Mouse (Mus musculus): ENCODE results near the gene H2-K1. TPM values are rescaled to one million over a fixed set of nuclear protein-coding genes. Genes with fewer than 3 reads are reported as not detected.

H2-K1 gene
- total and polyA plus RNA-seq, 3 experiments: 1,734 to 2,472 (median 1,753) TPM

- Histone ChIP-seq H3K4me3 (replicated peaks in 1 of 3; ENCODE audit: low read depth in 2 of 3, low read length in 2 of 3, poor library complexity in 1 of 3) (no peak overlapping the region), H3K9ac (ENCODE audit: insufficient read depth, low read depth) (no peak overlapping the region), H3K4me2 (ENCODE audit: insufficient read depth, low read depth, poor library complexity, severe bottlenecking) (no peak overlapping the region), H3K9me3 (replicated peaks; ENCODE audit: low read length) (no peaks in the 10 kb centered on the region), H3K79me2 (replicated peaks; ENCODE audit: control insufficient read depth, extremely low read depth, insufficient read depth, poor library complexity, severe bottlenecking) (peaks cover 7% of the 10 kb centered on the region), H3K27me3 (replicated peaks) (no peaks in the 10 kb centered on the region), H3K36me3 (replicated peaks in 1 of 2; ENCODE audit: control insufficient read depth in 1 of 2, insufficient read depth in 1 of 2, low read length in 1 of 2) (peaks cover 76 to 91% of the 10 kb centered on the region in 2 experiments), H3K4me1 (ENCODE audit: control insufficient read depth in 1 of 2, insufficient read depth in 2 of 2) (peaks cover 4 to 23% of the 10 kb centered on the region in 2 experiments; a peak in 2 of 4 replicates), H3K27ac (ENCODE audit: insufficient read depth, low read depth) (no peak overlapping the region)
- dilution Hi-C loops (cut with MboI; ENCODE audit: extremely low pct_ligation_motif_present, extremely low pct_unique_long_range_greater_than_20kb, low sequenced_read_pairs) (no loop called here), in situ Hi-C loops (cut with MboI; ENCODE audit: low pct_ligation_motif_present, low pct_unique_long_range_greater_than_20kb, low sequenced_read_pairs) (no loop called here)
- DNase-seq (ENCODE audit: extremely low read depth): no peak
- TF ChIP-seq MYC (IDR thresholded peaks at IDR 0.05; ENCODE audit: low read depth, low read length) (no peak), PAX5 (IDR thresholded peaks at IDR 0.05; ENCODE audit: low read length) (no peak), CHD1 (IDR thresholded peaks at IDR 0.05; ENCODE audit: low read depth, low read length) (no peak), EP300 (IDR thresholded peaks at IDR 0.05; ENCODE audit: low read length) (no peak), ETS1 (conservative IDR thresholded peaks at IDR 0.05; ENCODE audit: low read depth, low read length) (no peak), IRF4 (IDR thresholded peaks at IDR 0.05; ENCODE audit: low read depth, low read length) (no peak), UBTF (IDR thresholded peaks at IDR 0.05; ENCODE audit: low read depth, low read length) (no peak), SIN3A (IDR thresholded peaks at IDR 0.05; ENCODE audit: low read length) (no peak), MXI1 (IDR thresholded peaks at IDR 0.05; ENCODE audit: low read depth, low read length) (no peak), ZNF384 (IDR thresholded peaks at IDR 0.05; ENCODE audit: low read depth, low read length) (no peak), ELF1 (IDR thresholded peaks at IDR 0.05; ENCODE audit: low read depth, low read length) (no peak), KAT2A (IDR thresholded peaks at IDR 0.05; ENCODE audit: insufficient replicate concordance, low read length) (no peak), USF2 (conservative IDR thresholded peaks at IDR 0.05; ENCODE audit: low read depth, low read length) (no peak)
Measured at GRCm38 (mm10) chr17:33948905-33949537, 51.1 kb downstream of the H2-K1 start.

DNA sequence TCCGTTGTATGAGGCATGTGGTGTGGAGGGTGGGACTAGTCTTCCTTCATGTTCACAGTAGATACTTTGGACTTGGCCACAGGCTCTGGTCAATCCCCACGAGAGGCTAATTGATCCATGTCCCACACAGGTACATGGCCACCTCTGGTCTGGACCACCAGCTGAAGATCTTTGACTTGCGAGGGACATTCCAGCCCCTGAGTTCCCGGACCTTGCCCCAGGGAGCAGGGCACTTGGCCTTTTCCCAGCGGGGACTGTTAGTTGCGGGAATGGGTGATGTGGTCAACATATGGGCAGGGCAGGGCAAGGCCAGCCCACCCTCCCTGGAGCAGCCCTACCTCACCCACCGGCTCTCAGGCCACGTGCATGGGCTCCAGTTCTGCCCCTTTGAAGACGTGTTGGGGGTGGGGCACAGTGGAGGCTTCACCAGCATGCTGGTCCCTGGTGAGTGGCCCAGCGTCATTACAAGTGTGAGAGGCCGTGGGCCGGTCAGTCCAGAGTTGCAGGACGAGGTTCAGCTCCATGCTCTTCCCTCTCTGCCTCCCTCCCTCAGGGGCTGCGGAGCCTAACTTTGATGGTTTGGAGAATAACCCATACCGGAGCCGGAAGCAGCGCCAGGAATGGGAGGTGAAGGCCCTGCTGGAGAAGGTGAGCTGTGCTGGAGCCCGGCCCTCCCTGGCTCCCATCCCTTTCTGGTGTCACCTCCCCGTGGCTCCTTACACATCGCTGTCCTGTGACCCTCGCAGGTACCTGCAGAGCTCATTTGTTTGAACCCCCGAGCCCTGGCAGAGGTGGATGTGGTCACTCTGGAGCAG is 51.9 kb downstream of the H2-K1 start:
- no peaks in the 10 kb centered on the region for H3K27me3 ChIP-seq (replicated peaks)
- dilution Hi-C loops (cut with MboI; ENCODE audit: extremely low pct_ligation_motif_present, extremely low pct_unique_long_range_greater_than_20kb, low sequenced_read_pairs): no loop called here
- no peak for DNase-seq (ENCODE audit: extremely low read depth)
- H3K9me3 ChIP-seq (replicated peaks; ENCODE audit: low read length): no peaks in the 10 kb centered on the region
- H3K79me2 ChIP-seq (replicated peaks; ENCODE audit: control insufficient read depth, extremely low read depth, insufficient read depth, poor library complexity, severe bottlenecking): peaks cover 3% of the 10 kb centered on the region; the same call in 1 of the 2 replicates
- TF ChIP-seq NRF1 (IDR thresholded peaks at IDR 0.05; ENCODE audit: low read depth, low read length) (no peak), ZMIZ1 (IDR thresholded peaks at IDR 0.05; ENCODE audit: low read depth, low read length) (no peak), BHLHE40 (IDR thresholded peaks at IDR 0.05; ENCODE audit: low read depth, low read length) (no peak), ETS1 (conservative IDR thresholded peaks at IDR 0.05; ENCODE audit: low read depth, low read length) (no peak), ELF1 (IDR thresholded peaks at IDR 0.05; ENCODE audit: low read depth, low read length) (no peak), CHD2 (IDR thresholded peaks at IDR 0.05; ENCODE audit: low read length) (no peak), JUN (IDR thresholded peaks at IDR 0.05; ENCODE audit: insufficient read depth, low read depth, low read length) (no peak)
- peaks cover 77 to 92% of the 10 kb centered on the region in 2 experiments for H3K36me3 ChIP-seq (replicated peaks in 1 of 2; ENCODE audit: control insufficient read depth in 1 of 2, insufficient read depth in 1 of 2, low read length in 1 of 2)
- H3K4me3 ChIP-seq (replicated peaks in 1 of 3; ENCODE audit: low read depth in 2 of 3, low read length in 2 of 3, poor library complexity in 1 of 3): no peak overlapping the region
- in situ Hi-C loops (cut with MboI; ENCODE audit: low pct_ligation_motif_present, low pct_unique_long_range_greater_than_20kb, low sequenced_read_pairs): no loop called here
- H3K4me1 ChIP-seq (ENCODE audit: control insufficient read depth in 1 of 2, insufficient read depth in 2 of 2): peaks cover 4 to 21% of the 10 kb centered on the region in 2 experiments; a peak in 2 of 4 replicates
- H3K27ac ChIP-seq (ENCODE audit: insufficient read depth, low read depth): no peak overlapping the region
- no peak overlapping the region for H3K4me2 ChIP-seq (ENCODE audit: insufficient read depth, low read depth, poor library complexity, severe bottlenecking)
- no peak overlapping the region for H3K9ac ChIP-seq (ENCODE audit: insufficient read depth, low read depth)
